Mouse (Mus musculus) thymus, adult 2 months (tissue): Measurements from ENCODE around the gene Wdr46. TPM values are rescaled to one million over a fixed set of nuclear protein-coding genes. Genes with fewer than 3 reads are reported as not detected.
"Not testable (repeated sequence)": the region's sequence is repeated elsewhere in the genome, so short reads cannot be mapped to it uniquely, and the experiment has no call there.

Source experiments
- DNase-seq: peaks from one replicate; pipeline ENCODE4 v3.0.0; 2021
- H3K27ac ChIP-seq: fragments of 200-500 bp; 2 replicates; pipeline ENCODE4 v1.5.1; 2012; ENCODE audit warnings: low read length, control low read depth; ENCODE audit not compliant: control insufficient read depth, insufficient read depth
- H3K27me3 ChIP-seq: fragments of 200-500 bp; 2 replicates; pipeline ENCODE4 v1.6.1; 2012; ENCODE audit warnings: mild to moderate bottlenecking, low read length, moderate library complexity, mixed read lengths; ENCODE audit not compliant: control insufficient read depth, insufficient read depth
- H3K36me3 ChIP-seq: fragments of 200-500 bp; 2 replicates; pipeline ENCODE4 v1.6.1; 2012; ENCODE audit warnings: mild to moderate bottlenecking, low read length, moderate library complexity; ENCODE audit not compliant: control insufficient read depth, insufficient read depth
- H3K4me1 ChIP-seq: fragments of 200-500 bp; replicated peaks from 2 replicates; pipeline ENCODE4 v1.6.1; 2012; ENCODE audit warnings: low read length; ENCODE audit not compliant: control insufficient read depth, insufficient read depth
- H3K4me3 ChIP-seq: fragments of 200-500 bp; 2 replicates; pipeline ENCODE4 v1.5.1; 2012; ENCODE audit warnings: mild to moderate bottlenecking, low read length, control low read depth, moderate library complexity; ENCODE audit not compliant: control insufficient read depth, insufficient read depth
- CTCF ChIP-seq: fragments of 200-500 bp; IDR thresholded peaks from 2 replicates; pipeline ENCODE4 v1.5.1; 2012; ENCODE audit warnings: mild to moderate bottlenecking, control low read depth, low read length, moderate library complexity, borderline replicate concordance; ENCODE audit not compliant: control insufficient read depth, poor library complexity, insufficient read depth; ENCODE audit errors: extremely low read depth
- POLR2A ChIP-seq: fragments of 200-500 bp; IDR thresholded peaks from 2 replicates; pipeline ENCODE4 v1.6.1; 2012; ENCODE audit warnings: mild to moderate bottlenecking, low read length, control low read depth, moderate library complexity; ENCODE audit not compliant: control insufficient read depth, poor library complexity, insufficient read depth; ENCODE audit errors: extremely low read depth
- WGBS: fragments of 180-500 bp; shearing (Covaris S2); methylation state at CpG from one replicate; pipeline ENCODE4 v1.1.7; 2018; 5-methylcytosine and 5-hydroxymethylcytosine counted together
- polyA plus RNA-seq: library from polyadenylated mRNA; depleted of rRNA; stranded (reverse); fragments of >200 nt; gene quantifications from 2 replicates; pipeline ENCODE4 v1.2.3, GENCODE M21; 2012; rRNA removed

The Wdr46 gene
- polyA plus RNA-seq, 1 experiment, result 35.4 TPM

DNA sequence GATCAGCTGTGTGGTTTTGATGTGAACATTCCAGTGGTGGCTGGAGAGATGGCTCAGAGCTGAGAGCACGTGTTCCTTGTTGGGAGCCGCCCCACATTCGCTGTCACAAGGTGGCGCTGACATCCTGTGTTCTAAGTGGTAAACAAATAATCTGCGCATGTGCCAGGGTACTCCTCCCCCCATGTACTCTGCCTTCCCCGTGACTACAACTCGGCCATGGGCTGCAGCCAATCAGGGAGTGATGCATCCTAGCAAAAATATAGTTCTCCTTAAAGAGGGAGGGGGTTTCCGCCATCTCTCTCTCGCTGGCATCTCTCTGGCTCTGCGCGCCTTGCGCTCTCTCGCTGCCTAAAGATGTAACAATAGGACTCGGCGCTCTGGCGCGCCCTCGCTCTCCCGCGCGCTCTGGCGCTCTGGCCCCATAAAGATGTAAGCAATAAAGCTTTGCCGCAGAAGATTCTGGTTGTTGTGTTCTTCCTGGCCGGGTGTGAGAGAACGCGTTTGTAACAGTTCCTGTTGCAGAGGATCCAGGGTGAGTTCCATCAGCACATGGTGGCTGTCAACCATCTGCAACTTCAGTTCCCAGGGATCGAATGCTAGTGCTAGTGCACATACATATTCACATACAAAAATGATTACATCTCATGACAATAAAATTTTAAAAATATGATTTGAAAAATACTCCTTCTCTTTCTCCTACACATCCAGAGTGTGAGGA, 40.9 kb downstream of the Wdr46 start:
- under 1% methylated on average over 27 of the region's 27 CpGs for WGBS
- H3K4me1 ChIP-seq, result peaks cover 28% of the 10 kb centered on the region
- peak; percentile 86 for DNase-seq
- not testable (repeated sequence) for H3K36me3 ChIP-seq, H3K27me3 ChIP-seq
- H3K27ac ChIP-seq, result peak overlapping the region; percentile 95
- H3K4me3 ChIP-seq, result peak overlapping the region; percentile 62
- peak; percentile 44; the same call in 1 of the 2 replicates for TF ChIP-seq CTCF
- TF ChIP-seq POLR2A, result peak; percentile 87

DNA sequence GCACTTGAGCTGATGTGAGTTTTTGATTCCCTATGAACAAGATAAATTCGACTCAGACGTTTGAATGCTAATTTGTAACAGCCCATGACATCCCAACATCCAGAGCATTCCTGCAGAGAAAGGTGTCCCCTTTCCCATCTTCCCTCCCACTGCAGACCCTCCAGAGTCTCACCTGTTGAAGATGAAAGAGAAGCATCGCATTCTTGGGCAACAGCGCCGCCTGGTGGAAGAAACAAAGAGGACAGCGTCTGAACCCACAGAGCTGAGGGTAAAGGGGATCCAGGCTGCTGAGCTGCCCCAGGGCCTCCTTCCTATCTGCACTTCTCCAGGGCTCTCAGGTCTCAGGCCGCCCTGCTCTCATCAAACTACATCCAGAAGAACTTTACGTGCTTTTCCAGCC, 41.7 kb downstream of the Wdr46 start:
- DNase-seq, result peak; percentile 78
- WGBS, result 11% methylated on average over 8 of the region's 8 CpGs
- peak; percentile 77; the same call in 1 of the 2 replicates for TF ChIP-seq CTCF
- H3K4me1 ChIP-seq, result peaks cover 28% of the 10 kb centered on the region
- not testable (repeated sequence) for H3K36me3 ChIP-seq, H3K4me3 ChIP-seq, H3K27me3 ChIP-seq, H3K27ac ChIP-seq

DNA sequence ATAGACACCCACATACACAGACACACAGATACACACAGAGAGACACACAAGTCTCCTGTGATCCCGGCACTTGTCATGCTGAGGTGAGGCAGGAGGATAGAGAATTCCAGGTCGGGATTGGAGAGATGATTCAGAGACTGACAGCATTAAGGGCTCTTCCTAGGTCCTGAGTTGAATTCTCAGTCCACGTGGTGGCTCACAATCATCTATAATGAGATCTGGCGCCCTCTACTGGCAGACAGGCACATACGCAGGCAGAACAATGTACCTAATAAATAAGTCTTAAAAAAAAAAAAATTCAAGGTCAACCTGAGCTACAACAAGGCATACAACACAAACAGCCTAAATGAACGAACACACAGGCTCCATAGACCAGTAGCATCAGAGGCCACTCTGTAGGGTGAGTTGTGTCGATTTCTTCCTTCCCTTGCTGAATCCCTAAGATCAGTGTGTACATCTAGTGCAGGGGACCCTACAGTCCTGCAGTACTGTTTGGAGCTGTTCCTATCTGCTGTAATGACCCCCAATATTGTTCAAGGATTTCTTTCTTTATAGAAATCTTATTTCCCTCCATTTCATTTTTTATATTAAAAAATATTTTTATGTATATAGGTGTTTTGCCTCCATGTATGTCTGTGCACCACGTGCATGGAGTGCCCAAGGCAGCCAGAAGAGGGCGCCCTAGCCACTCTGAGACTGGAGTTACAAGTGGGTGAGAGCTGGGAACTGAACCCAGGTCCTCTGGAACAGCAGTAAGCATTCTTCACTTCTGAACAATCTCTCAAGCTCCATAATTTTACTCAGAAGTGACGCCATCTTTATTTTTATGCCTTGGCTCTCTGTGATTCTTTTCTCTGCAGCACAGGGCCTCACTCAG, 51.6 kb downstream of the Wdr46 start:
- no peaks in the 10 kb centered on the region for H3K4me1 ChIP-seq
- TF ChIP-seq CTCF (no peak), POLR2A (no peak)
- DNase-seq, result peak; percentile 44
- H3K27me3 ChIP-seq, result no peaks in the 10 kb centered on the region
- H3K27ac ChIP-seq, result no peak overlapping the region
- no peaks in the 10 kb centered on the region for H3K36me3 ChIP-seq
- WGBS, result 40% methylated on average over 10 of the region's 10 CpGs
- H3K4me3 ChIP-seq, result no peak overlapping the region

DNA sequence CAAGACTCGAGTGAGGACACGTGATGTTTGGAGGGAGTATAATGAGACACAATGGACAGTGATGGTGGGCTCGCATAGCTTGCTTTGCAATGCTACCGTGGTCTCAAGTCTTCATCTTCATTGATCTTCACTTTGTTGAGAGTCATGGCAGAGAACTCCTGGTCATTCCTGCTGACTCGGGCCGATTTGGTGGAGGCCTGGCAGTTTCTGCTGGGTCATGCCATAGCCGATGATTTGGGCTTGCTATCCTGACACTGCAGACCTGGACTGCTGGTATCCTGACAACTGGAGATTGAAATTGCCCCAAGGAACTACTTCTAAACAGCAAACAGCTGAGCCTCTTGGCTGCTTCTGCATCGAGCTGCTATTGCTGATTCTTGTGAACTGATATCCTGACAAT, 54.5 kb downstream of the Wdr46 start:
- Histone ChIP-seq H3K27me3 (no peaks in the 10 kb centered on the region), H3K4me3 (no peak overlapping the region), H3K27ac (no peak overlapping the region), H3K4me1 (no peaks in the 10 kb centered on the region), H3K36me3 (no peaks in the 10 kb centered on the region)
- no peak for DNase-seq
- WGBS, result 97% methylated on average over 8 of the region's 8 CpGs
- no peak for TF ChIP-seq POLR2A
- TF ChIP-seq CTCF, result no peak

DNA sequence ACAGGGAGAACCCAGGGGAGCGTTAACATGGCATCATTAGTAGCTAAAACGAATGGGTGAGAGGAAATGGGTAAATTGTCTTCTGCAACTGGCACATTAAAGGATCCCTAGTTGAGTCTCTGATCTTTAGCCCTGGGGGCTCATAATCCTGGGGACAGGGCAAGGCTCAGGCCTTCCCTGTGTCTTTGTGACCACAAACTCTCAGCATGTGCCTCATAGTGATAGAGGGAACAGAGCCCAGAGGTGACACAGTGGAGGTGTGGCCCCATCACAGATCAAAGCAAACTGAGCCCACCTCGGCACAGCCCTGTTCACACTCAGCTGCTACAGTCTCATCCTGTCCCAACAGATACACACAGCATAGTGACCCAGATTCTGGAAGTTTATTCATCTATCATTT, 55.2 kb downstream of the Wdr46 start:
- no peak for DNase-seq
- Histone ChIP-seq H3K4me3 (no peak overlapping the region), H3K27me3 (no peaks in the 10 kb centered on the region), H3K4me1 (no peaks in the 10 kb centered on the region), H3K27ac (no peak overlapping the region), H3K36me3 (no peaks in the 10 kb centered on the region)
- no peak for TF ChIP-seq POLR2A
- no peak for TF ChIP-seq CTCF
- WGBS, result 75% methylated on average over 3 of the region's 3 CpGs

DNA sequence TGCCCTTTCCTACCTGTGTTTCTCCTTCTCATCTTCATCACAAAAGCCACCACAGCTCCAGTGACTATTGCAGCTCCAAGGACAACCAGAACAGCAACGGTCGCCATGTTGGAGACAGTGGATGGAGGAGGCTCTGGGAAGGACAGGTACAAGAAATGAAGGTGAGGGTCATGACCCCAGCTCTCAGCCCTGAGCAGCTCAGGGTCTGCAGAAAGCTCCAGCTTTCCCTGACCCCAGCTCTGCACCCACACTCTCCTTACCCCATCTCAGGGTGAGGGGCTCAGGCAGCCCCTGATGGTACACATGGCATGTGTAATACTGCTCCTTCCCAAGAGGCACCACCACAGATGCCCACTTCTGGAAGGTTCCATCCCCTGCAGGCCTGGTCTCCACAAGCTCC, 56.6 kb downstream of the Wdr46 start:
- 98% methylated on average over 2 of the region's 2 CpGs for WGBS
- not testable (repeated sequence) for H3K36me3 ChIP-seq, H3K4me1 ChIP-seq, DNase-seq, H3K4me3 ChIP-seq, H3K27me3 ChIP-seq, H3K27ac ChIP-seq

DNA sequence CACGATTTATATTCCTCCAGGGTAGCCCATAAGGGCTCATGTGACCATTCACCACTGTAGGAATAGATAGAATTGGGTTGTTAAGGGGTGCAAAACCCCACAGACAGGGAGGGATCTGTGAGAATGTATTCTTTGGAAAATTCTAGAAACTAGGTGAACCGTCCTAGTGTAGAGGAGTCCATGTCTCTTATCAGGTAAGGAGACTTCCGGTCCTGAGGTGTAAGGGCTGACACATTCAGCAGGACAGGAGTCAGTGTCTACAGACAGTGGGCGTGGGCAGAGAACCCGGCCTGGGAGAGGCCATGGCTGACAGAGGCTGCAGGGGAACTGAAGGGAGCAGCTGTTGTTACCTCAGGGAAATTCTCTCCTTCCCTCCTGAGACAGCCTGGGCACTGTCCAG, 58.2 kb downstream of the Wdr46 start:
- not testable (repeated sequence) for H3K27ac ChIP-seq, H3K27me3 ChIP-seq, H3K36me3 ChIP-seq, DNase-seq, H3K4me1 ChIP-seq
- peak overlapping the region; percentile 82 for H3K4me3 ChIP-seq
- 32% methylated on average over 5 of the region's 5 CpGs for WGBS

Other genes starting within 250 kb of the Wdr46 start
- 119 and 120 TPM in 2 replicates for gene March2, start 222.0 kb upstream of the Wdr46 start, polyA plus RNA-seq
- 464 and 542 TPM in 2 replicates for gene Rab11b, start 180.1 kb upstream of the Wdr46 start, polyA plus RNA-seq
- gene Angptl4, start 158.8 kb upstream of the Wdr46 start, polyA plus RNA-seq, result 23.0 TPM in 2 replicates
- 19.9 and 29.3 TPM in 2 replicates for gene Kank3, start 130.1 kb upstream of the Wdr46 start, polyA plus RNA-seq
- 678 and 707 TPM in 2 replicates for gene Rps28, start 116.1 kb upstream of the Wdr46 start, polyA plus RNA-seq
- gene Ndufa7, start 116.1 kb upstream of the Wdr46 start, polyA plus RNA-seq, result 305 and 382 TPM in 2 replicates
- gene Cd320, start 97.6 kb upstream of the Wdr46 start, polyA plus RNA-seq, result 28.7 and 32.9 TPM in 2 replicates
- 3.0 TPM in 1 of 2 replicates, not detected in the other for gene Gm7029, start 66.8 kb upstream of the Wdr46 start, polyA plus RNA-seq
- gene Kifc1, start 50.0 kb upstream of the Wdr46 start, polyA plus RNA-seq, result 57.3 and 70.8 TPM in 2 replicates
- 0.69 and 1.0 TPM in 2 replicates for gene Platr17, start 35.5 kb upstream of the Wdr46 start, polyA plus RNA-seq
- gene Daxx, start 31.2 kb upstream of the Wdr46 start, polyA plus RNA-seq, result 116 and 129 TPM in 2 replicates
- gene Tapbp, start 24.8 kb upstream of the Wdr46 start, polyA plus RNA-seq, result 201 and 248 TPM in 2 replicates
- gene Zbtb22, start 24.8 kb upstream of the Wdr46 start, polyA plus RNA-seq, result 119 and 120 TPM in 2 replicates
- 528 and 541 TPM in 2 replicates for gene Rgl2, start 11.1 kb upstream of the Wdr46 start, polyA plus RNA-seq
- gene Pfdn6, start 317 bp upstream of the Wdr46 start, polyA plus RNA-seq, result 29.8 and 35.1 TPM in 2 replicates
- 25.6 and 25.8 TPM in 2 replicates for gene B3galt4, start 10.8 kb downstream of the Wdr46 start, polyA plus RNA-seq
- gene Vps52, start 15.2 kb downstream of the Wdr46 start, polyA plus RNA-seq, result 127 and 142 TPM in 2 replicates
- gene Rps18, start 15.3 kb downstream of the Wdr46 start, polyA plus RNA-seq, result 584 and 593 TPM in 2 replicates
- 3,482 and 5,138 TPM in 2 replicates for gene H2-K1, start 59.7 kb downstream of the Wdr46 start, polyA plus RNA-seq
- 38.4 and 40.7 TPM in 2 replicates for gene Ring1, start 84.0 kb downstream of the Wdr46 start, polyA plus RNA-seq
- gene H2-Ke6, start 87.4 kb downstream of the Wdr46 start, polyA plus RNA-seq, result 127 and 141 TPM in 2 replicates
- gene Slc39a7, start 91.0 kb downstream of the Wdr46 start, polyA plus RNA-seq, result 187 and 195 TPM in 2 replicates
- 143 and 164 TPM in 2 replicates for gene Rxrb, start 91.2 kb downstream of the Wdr46 start, polyA plus RNA-seq
- 8.5 and 11.8 TPM in 2 replicates for gene Col11a2, start 98.8 kb downstream of the Wdr46 start, polyA plus RNA-seq
- 122 and 154 TPM in 2 replicates for gene H2-Oa, start 151.7 kb downstream of the Wdr46 start, polyA plus RNA-seq
- gene H2-DMa, start 178.9 kb downstream of the Wdr46 start, polyA plus RNA-seq, result 141 and 177 TPM in 2 replicates
- 236 and 257 TPM in 2 replicates for gene Brd2, start 182.0 kb downstream of the Wdr46 start, polyA plus RNA-seq
- 119 and 123 TPM in 2 replicates for gene H2-DMb2, start 202.6 kb downstream of the Wdr46 start, polyA plus RNA-seq
- gene H2-DMb1, start 212.4 kb downstream of the Wdr46 start, polyA plus RNA-seq, result 130 and 197 TPM in 2 replicates
- 197 and 202 TPM in 2 replicates for gene Tap1, start 246.9 kb downstream of the Wdr46 start, polyA plus RNA-seq
- 288 and 334 TPM in 2 replicates for gene Psmb9, start 247.1 kb downstream of the Wdr46 start, polyA plus RNA-seq